Mouse (Mus musculus) mesoderm, embryonic 11.5 days (tissue): ENCODE measurements around the gene Hrk.
A peak's percentile ranks its signal among the peaks of the same experiment; 100 is the strongest.

Experiments
- DNase-seq: peaks from one replicate; pipeline ENCODE4 v3.0.0-alpha.2; 2012; ENCODE audit warnings: low read depth, low spot score

Gene Hrk

DNA sequence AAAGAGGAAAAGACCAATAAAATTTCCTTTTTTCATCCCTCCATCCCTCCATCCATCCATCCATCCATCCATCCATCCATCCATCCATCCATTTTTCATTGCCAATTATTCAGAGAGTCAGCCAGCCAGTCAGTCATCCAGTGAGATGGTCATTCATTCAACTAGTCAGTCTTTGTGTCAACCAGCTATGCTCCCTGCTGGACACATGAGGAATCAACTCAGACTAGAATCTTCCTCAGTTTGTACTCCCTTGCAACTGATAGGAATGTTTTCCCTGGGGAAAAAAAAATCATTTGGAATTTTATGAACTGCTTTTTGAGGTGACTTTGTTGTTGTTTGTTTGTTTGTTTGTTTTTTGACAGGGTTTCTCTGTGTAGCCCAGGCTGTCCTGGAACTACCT is 1.0 kb downstream of the Hrk start:
- DNase-seq = no peak

DNA sequence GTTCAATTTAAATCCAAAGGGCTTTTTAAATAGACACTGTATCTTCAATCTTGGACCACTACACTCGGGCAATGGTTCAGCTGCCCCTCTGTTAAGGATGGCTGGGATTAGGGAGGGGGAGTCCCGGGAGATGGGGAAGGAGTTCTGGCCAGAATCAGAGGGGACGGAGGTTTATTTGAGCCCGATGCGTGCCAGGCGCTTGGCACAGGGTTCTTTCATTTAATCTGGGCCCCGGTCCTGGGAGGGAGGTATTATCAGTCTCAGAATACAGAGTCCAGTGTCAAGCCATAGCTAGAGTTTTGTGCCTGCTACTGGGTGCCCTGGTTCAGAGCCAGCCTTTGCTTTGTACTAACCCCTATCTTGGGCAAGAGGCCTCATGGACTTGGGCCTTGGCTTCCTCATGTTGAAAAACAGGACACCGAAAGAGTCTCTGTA is 3.1 kb downstream of the Hrk start:
- DNase-seq = no peak

DNA sequence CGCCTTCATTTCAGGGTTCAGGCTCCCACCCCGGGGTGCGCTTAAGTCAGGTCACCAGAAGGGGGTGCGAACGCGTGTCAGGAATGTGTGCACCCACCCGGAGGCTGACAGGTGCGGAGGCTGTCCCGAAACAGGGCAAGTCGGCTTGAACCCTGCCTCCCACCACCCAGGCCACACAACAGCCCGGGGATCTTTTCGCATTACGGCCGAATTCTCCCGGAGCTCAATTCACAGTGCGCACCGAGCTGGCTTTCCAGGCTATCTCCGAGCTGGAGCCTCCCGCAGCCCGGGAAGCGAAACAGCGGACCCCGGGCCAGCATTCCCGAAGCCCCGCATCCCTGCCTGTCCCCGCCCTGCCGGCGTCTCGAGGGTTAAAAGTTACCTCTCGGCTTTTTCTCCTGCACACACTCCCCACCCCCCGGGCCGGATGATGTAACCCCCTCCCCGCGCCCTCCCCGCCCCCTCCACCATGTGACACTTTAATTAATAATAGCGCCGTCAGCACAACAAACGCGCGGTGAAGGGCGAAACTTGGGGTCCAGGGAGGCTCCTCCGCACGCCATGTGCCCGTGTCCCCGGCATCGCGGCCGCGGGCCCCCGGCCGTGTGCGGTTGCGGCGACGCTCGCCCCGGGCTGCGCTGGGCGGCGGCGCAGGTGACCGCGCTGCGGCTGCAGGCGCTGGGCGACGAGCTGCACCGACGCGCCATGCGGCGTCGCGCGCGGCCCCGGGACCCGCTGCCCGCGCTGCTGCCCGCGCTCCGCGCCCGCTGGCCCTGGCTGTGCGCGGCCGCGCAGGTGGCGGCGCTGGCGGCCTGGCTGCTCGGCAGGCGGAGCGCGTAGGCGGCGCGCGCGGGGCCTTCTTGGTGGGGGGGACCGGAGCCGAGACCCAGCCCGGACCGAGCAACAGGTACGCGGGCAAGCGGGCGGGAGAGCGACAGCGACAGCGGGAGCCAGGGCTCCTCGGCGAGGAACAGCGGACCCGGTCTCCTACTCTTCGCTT is 5.1 kb downstream of the Hrk start:
- no peak for DNase-seq

DNA sequence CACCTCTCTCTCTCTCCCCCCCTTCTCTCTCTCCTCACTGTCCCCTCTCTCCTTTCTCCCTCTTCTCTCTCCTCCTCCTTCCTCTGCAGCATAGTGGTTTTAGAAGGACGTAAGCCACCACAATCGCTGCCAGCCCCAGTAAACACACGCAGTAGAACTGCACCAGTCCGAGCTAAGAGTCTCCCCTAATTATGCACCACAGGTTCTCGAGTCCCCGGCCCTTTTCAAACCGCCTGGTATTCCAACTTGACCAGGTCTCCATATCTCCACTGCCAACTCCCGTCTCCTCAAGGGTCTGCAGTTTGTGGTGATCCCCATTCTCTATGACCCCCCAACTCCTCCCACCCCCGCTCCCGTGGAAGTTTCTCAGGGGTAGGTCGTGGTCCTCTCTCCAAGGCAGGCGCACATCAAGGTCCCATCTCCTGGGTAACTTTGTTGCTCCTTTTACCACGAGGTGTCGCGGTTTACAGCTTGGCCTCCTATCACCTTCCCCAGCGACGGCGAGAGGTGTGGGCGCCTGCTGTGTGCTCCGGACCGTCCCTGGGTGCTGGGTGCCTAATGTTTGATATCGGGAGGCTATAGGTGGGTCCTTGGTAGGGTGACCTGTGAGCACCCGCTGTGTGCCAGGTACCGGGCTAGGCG is 6.6 kb downstream of the Hrk start:
- no peak for DNase-seq

DNA sequence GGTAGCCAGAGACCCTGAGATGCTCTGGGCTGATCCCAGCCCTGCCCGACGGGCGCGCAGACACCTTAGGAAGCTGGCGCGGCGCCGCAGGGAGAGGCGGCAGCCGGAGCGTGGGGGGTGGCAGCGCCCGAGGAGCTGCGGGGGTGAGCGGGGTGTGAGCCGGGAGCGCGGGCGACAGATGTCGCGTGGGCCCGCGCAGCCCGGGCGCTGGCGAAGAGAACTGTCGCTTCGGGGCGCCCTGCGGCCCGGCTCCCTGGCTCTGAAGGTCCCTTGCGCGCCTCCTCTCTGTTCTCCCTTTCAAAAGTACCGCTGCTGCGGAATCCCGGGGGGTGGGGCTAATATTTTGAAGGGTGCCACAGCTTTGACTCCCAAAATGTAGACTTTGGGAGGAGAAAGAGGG is 7.2 kb downstream of the Hrk start:
- DNase-seq = no peak

DNA sequence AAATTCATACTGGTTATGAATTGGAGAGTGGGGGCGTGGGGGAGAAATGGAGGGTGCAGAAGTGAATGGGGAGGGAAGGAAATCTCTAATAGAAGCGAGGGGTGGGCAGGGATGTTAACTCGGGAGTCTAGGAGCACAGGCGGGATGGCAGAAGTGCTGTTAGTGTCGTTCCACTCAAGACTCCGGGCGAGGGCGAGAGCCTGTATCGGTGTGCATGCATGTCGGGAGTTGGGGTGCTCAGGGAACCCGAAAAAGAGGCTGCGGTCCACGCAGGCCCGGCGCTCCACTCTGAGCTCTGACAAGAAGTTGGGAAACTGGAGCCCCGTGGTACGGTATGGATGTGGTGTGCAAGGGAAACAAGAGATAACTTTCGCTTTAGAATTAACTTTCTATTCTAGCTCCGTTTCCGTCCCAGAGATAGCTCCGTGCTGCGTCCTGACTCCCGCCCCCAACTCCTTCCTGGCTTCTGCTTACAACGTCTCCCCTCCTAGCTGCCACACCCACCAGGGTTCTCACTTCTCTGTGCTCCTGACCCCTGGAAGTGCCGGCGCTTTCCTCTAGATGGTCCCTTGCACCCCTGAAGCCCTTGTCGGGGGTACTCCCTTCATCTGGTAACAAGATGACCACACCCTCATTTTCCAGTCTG is 7.8 kb downstream of the Hrk start:
- no peak for DNase-seq

DNA sequence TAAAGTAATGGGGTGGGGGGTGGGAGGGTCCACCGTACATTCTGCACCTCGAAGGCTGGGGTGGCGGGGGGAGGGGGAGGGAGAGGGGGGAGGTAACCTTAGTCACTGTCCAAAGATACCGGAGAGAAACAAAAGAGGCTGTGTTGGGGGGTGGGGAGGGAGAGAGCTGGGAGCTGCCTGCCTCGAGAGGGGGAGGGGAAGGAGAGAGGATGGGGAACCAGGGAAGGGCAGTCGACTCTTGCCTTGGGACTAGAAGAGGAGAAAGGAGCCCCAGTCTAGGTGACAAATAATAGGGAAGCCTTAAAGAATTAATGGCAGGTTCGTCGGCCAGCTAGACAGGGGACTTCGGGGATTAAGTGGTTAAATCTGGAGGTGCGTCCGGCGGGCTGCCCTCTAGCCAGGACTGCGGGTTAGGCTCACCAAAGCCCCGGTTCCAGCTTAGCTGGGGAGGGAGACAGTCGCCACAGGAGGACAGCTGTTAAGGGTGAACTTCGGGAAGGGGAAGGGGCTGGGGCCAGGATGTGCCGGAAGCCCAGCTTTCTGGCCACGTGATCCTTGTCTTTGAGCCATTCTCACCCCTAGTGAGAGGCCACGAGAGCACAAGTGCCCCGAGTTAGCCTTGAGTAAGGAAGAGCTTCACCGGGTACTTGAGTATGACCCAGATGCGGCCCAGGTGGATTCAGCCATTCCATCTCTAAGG is 10.0 kb downstream of the Hrk start:
- no peak for DNase-seq

DNA sequence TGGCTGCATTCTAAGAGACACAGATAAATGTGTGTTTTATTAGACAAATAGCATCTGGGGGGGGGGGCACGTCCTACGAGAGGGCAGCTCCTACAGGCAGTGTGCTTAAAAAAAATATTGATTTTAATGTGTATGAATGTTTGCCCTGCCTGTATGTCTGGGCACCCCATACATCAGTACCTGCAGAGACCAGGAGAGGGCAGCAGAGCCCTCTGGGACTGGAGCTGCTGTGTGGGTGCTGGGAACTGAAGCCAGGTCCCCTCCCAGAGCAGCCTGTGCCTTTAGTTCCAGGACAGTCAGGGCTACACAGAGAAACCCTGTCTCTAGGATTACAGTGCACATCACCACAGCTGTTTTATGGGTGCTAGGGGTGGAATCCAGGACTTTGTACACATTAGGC is 10.7 kb downstream of the Hrk start:
- DNase-seq = no peak

DNA sequence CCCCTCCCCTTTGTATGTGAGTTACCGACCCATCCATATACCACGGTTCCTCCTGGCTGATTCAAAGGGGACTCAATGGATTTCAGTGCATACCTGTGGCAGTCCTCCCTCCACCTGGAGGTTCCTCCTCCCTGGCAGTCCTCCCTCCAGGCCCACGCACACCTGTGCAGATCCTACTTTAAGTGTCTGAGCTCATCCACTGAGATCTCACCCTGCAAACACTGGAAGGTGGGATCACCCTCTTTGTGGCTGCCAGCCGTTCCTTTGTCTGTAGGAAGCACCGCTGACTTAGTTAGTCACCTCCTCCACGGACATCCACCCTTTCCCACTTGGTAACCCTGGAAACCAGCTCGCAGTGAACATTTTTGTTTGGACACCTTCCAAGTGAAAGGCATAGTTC is 13.2 kb downstream of the Hrk start:
- no peak for DNase-seq

DNA sequence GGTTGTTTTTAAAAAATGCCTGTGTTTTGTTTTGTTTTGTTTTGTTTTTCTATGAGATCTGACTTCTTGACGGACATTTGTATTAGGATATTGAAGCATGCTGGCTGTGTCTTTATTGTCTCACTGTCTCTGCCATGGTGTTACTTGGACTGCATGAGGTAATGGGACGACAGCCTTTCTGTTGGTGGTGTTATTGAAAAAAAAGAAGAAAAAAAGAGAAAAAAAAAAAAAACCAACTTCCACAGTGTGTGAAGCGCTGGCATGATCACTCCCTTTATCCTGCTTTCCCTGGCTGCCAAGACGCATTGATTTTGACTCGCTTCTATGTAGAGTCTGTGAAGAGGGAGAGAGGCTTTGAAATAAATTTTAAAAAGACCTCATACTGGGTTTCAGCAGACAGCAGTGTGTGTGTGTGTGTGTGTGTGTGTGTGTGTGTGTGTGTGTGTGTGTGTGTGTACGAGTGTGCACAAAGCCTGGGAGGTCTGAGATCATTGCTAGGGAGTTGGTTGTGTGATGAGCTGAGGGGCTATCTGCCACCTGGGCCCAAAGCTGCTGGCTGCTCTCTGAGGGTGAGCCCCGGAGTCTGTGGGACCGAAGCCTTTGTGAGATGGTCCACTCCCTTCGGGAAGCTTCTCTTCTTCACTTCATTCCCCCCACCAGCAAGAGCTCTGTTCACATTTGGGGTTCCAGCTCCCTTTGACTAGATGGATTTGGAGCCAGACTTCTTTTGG is 22.6 kb downstream of the Hrk start:
- DNase-seq = no peak

DNA sequence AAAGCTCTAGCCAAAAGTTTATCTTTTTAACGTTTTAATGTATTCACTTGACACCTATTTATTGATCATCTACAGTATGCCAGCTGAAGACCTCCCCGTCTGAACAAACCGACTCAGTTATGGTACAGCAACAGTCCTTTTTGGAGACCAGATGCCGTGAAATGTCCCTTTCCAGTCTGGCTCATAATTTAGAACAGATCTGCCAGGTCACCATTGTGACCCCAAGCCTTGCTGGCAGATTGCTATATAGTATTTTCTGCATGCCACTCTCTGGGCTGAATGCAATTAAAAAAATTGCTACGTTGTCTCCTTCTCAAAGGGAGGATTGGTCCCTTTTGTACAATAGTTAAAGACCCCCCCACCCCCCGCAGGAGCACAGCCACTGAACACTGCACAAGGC is 23.9 kb downstream of the Hrk start:
- DNase-seq = no peak

DNA sequence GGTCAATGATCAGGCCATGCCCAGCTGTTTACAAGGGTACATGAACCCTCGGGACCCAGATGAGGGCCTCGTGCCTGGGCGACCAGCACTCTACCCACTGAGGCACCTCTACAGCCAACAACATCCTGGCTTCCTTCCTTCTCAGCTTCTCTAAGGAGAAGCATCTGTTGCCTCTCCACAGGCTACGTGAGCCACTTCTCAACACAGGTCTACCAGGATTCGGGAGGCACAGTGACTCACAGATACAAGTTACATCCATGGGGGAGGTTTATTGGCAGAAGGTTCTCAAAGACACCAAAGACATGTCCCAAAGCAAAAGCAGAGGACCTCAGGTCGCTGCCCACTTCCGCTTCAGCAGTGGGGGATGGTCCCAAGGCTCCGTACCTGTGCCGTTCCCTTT is 26.0 kb downstream of the Hrk start:
- DNase-seq = no peak

DNA sequence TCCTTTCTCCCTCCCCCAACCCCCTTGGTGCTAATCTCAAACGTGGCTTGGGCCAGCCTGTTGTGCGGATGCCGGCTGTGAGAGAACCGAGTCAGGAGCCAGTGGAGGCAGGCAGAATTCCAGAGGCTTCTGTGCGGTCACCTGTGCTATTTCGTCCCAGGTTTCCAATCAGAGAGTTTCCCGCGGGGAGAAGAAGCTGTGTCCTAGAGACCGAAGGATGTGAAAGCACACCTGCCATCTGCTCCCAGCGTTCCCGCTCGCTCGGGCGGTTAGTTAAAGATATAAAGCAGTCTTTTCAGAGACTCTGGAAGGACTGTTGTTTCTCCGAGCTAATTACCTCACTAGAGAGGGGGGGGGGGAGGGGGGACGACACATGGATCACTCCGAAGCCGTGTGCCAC is 27.8 kb downstream of the Hrk start:
- no peak for DNase-seq

DNA sequence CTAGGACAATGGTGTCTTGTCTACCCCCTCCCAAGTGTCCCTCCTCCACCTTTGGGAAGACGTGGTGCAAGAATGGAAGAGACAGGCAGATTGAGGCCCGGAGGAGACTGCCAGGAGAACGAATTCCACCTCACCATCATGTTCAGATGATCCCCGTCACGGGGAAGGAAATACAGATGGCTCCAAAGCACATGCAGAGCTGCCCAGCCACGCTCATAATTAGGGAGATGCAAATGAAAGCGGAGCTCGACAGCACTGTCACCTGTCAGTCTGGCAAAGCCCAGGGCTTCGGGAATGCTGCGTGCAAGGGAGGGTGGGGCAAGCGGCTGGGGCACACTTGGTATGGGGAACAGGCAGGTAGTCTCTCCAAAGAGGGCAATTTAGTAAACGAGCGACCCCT is 33.0 kb downstream of the Hrk start:
- no peak for DNase-seq

DNA sequence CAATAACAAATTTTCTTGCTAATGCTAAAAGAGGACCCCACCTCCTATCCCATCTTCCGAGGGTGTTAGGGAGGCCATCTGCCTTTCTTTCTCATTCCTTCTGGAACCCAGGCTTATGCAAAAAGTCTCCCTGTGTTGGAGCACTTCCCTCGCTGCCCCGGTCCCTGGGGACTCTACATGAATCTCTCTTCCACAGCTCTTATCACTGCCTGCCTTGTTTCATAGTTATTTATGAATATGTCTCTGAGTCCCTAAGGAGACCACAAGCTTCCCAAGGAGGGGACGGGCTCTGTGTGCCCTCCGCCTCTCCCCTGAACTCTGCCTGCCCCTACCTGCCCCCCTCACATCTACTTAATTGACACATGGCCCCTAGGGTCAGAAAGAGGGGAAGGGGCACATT is 35.2 kb downstream of the Hrk start:
- DNase-seq = no peak

DNA sequence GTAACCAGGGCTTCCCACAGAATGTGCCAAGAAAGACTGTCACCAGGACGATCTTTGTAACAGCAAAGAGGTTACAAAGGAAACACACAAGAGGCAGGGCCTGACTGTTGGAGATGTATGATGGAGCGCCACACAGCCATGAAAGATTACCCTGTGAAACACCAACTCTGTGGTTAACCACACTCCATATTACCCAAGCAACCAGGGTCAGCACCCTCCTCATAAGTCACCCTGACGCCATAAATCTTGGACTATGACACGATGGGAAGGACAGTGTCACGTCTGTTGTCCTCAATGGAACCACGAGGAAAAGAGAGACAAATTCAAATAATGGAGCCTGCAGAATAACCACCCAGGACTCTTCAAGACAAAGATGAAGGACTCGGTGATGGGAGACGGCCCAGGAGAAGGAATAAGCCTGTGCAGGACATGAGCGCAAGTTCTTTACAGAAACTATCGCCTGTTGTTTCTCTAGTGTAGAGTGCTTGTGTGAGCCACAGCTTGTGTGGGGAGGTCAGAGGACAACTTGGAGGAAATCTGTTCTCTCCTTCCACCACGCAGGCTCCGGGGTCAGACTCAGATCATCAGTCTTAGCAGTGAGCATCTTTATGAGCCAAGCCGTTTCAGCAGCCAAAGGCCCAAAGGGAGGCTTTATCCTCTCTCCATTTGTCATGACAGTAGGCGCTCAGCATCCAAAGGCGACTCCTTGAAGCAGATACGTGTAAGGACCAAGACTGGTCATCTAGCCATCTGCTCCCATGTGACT is 40.4 kb downstream of the Hrk start:
- peak; percentile 55 for DNase-seq

DNA sequence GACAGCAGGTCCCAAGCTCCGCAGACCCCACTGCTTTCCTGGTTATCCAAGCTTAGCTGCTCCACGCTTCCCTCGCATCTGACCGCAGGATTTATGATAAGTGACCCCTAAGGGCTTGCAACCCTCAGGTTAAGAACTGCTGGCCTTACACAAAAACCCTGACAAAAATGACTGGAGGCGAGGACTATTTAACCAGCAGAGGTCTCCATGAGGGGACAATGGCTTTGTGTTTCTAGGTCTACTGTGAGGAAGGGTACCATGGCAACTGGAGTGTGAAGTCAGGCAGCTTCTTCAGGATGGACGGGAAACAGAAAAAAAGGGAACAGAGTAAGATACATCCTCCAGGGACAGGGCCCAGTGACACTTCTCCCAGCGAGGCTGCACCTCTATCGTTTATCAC is 41.4 kb downstream of the Hrk start:
- peak; percentile 44 for DNase-seq

DNA sequence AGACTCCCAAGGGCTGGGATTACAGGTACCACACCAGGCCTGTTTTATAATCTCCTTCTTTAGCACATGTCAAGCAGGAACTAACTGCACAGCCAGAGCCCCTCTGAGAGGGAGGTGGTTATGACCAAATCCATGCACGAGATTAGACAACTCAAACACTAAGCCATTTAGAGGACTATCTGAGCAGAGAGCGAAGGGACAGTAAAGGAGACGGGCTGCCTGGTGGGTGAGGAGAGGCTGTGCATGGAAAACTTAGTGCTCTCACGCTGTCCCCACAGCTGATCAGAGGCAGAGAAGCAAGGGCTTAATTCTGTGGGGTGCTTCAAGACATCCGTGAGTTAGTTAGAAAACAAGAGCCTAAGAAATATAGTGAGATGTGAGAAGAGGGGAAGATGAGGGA is 49.6 kb downstream of the Hrk start:
- no peak for DNase-seq

DNA sequence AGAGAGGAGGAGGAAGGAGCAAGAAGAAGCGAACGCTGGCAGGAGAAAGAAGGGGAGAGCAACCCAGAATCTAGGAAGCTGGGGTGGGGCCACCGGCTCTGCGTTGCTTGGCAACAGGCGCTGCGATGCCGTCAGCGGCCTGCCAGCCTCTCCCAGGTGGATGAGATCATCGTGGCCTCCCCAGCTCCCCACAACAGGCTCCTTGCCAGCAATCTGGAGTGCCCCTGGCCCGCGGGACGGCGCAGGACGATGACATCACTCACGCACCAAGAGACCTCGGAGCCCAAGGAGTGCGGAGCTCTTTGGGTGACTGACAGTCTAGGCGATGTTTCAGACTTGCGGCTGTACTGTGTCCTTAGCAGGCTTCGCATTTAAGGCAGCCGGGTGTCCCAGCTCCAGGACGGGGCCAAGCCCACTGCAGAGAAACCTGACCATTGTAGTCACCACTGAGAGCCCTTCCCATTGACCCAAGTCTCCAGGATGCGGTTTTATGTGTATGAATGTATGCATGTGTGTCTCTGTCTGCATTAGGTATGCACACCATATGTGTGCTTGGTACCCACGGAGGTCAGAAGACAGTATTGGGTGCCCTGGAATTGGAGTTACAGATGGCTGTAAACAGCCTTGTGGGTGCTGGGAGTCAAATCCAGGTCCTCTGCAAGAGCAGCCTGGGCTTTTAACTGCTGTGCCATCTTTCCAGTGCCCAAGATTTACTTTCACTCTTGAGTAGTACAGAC is 50.1 kb downstream of the Hrk start:
- peak; percentile 78 for DNase-seq

DNA sequence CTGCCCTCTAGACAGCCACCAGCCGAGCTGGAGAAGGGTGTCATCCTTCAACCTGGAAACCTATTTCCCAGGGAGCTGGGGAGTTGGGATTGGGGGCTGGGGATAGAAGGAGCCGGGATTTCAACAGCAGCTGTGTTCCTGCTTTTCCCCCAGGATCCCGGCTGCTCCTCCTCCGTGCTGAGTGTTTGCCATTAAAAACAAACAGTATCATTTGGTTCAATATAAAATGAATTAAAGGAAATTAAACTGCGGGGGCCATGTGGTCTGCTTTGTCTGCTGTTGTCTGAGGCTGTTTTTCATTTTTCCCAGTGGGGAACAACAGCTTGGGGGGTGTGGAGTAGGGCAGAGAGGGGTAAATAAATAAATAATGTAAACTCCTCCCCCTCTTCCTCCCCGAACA is 53.0 kb downstream of the Hrk start:
- no peak for DNase-seq
